Mouse (Mus musculus) ES-E14 (cell line): Measurements from ENCODE around the gene Naa16.

Experiments
- CHD2 ChIP-seq: IDR thresholded peaks from 2 replicates; pipeline ENCODE4 v1.6.1; 2014; ENCODE audit warnings: mild to moderate bottlenecking, low read depth, low read length, inconsistent platforms
- HCFC1 ChIP-seq: IDR thresholded peaks from 2 replicates; pipeline ENCODE4 v1.6.1; 2012; ENCODE audit warnings: low read length, inconsistent platforms, borderline replicate concordance; ENCODE audit not compliant: insufficient read depth
- MAFK ChIP-seq: IDR thresholded peaks from 2 replicates; pipeline ENCODE4 v1.6.1; 2014; ENCODE audit warnings: mild to moderate bottlenecking, low read depth, low read length, inconsistent platforms; ENCODE audit not compliant: insufficient read depth
- ZNF384 ChIP-seq: IDR thresholded peaks from 2 replicates; pipeline ENCODE4 v1.6.1; 2012; ENCODE audit warnings: low read depth, low read length, inconsistent platforms

GRCm38 (mm10) chr14:79324112-79324840, 66.3 kb downstream of the Naa16 start:
- TF ChIP-seq ZNF384 = no peak
- no peak for TF ChIP-seq HCFC1
- TF ChIP-seq MAFK = no peak
- TF ChIP-seq CHD2 = no peak
